Mouse (Mus musculus): ENCODE measurements around the gene Asxl2. TPM values are rescaled to one million over a fixed set of nuclear protein-coding genes. Genes with fewer than 3 reads are reported as not detected.

Gene Asxl2
- polyA plus RNA-seq (2012; fragmentation: generic; extraction: Trizol) = 1 to 10 TPM in 1 of 2 experiments, under 1 TPM in 1; 0.34 to 2.3 TPM

GRCm38 (mm10) chr12:3426530-3427034, at the start of gene Asxl2:
Gene Asxl2 (plus strand): TSS chr12:3426857.

Other genes starting within 250 kb of the Asxl2 start
- gene Rab10, start 116.9 kb upstream of the Asxl2 start, polyA plus RNA-seq (2012; fragmentation: generic; extraction: Trizol) = 10 to 100 TPM in 1 of 2 experiments, 1 to 10 TPM in 1; 8.7 to 33.1 TPM
- gene Kif3c, start 61.7 kb upstream of the Asxl2 start, polyA plus RNA-seq (2012; fragmentation: generic; extraction: Trizol) = 10 to 100 TPM in 1 of 2 experiments, 1 to 10 TPM in 1; 3.8 to 18.3 TPM
- 10 to 100 TPM; 23.9 to 28.8 TPM for gene Dtnb, start 145.5 kb downstream of the Asxl2 start, polyA plus RNA-seq (2012; fragmentation: generic; extraction: Trizol)